Mouse (Mus musculus) erythroblast, embryonic 14.5 days (primary cell): ENCODE results near the gene Tmcc2.

Source experiments
- GATA1 ChIP-seq: IDR thresholded peaks from 2 replicates; pipeline ENCODE4 v1.6.1; 2012; ENCODE audit warnings: low read length, inconsistent platforms, mixed read lengths
- TAL1 ChIP-seq: IDR thresholded peaks from 3 replicates; pipeline ENCODE4 v1.6.1; 2012; ENCODE audit warnings: low read length, inconsistent platforms, mixed read lengths

GRCm38 (mm10) chr1:132354234-132354633, 36.8 kb downstream of the Tmcc2 start:
- no peak for TF ChIP-seq GATA1
- TF ChIP-seq TAL1 = no peak
